Mouse (Mus musculus): ENCODE data around the gene Ttc23l. TPM values are rescaled to one million over a fixed set of nuclear protein-coding genes. Genes with fewer than 3 reads are reported as not detected.

The Ttc23l gene
- total RNA-seq, 2 experiments from 2014 or later, result not detected

GRCm38 (mm10) chr15:10460986-10461385, 97.5 kb downstream of the Ttc23l start:
- no peak for DNase-seq
- intact Hi-C loops (cut with DNase I; ENCODE audit: low total_unique reads), result no loop called here

Other genes starting within 250 kb of the Ttc23l start
- gene Gm21973, start 233.3 kb downstream of the Ttc23l start, total RNA-seq (2021), result not detected
- gene Agxt2, start 200.1 kb downstream of the Ttc23l start, total RNA-seq (2021), result not detected
- gene Dnajc21, start 88.2 kb downstream of the Ttc23l start, total RNA-seq (2021), result 10 to 100 TPM; 26.6 to 27.9 TPM
- 10 to 100 TPM; 15.6 to 18.0 TPM for gene Brix1, start 72.7 kb downstream of the Ttc23l start, total RNA-seq (2021)
- 1 to 10 TPM; 5.0 to 5.8 TPM for gene Rad1, start 72.7 kb downstream of the Ttc23l start, total RNA-seq (2021)
- 1 to 10 TPM; 4.1 to 4.8 TPM for gene Rai14, start 156.0 kb upstream of the Ttc23l start, total RNA-seq (2021)

All from gastrocnemius, postnatal 14 days (tissue).